Mouse (Mus musculus): Measurements from ENCODE around the gene Ank3. TPM values are rescaled to one million over a fixed set of nuclear protein-coding genes. Genes with fewer than 3 reads are reported as not detected.

The Ank3 gene
- polyA plus RNA-seq, 1 experiment from 2014 or later = 60.0 TPM

GRCm38 (mm10) chr10:69662338-69662737 lies 263.8 kb downstream of the Ank3 start:
- ATAC-seq = peak; percentile 85
- Histone ChIP-seq H3K36me3 (ENCODE audit: control insufficient read depth, insufficient read depth, low read length) (no peaks in the 10 kb centered on the region), H3K4me2 (ENCODE audit: low read length) (no peak overlapping the region), H3K9ac (ENCODE audit: low read length) (no peak overlapping the region), H3K27me3 (replicated peaks; ENCODE audit: control insufficient read depth, insufficient read depth, low read length) (no peaks in the 10 kb centered on the region), H3K4me1 (ENCODE audit: control insufficient read depth, insufficient read depth, low read length) (no peaks in the 10 kb centered on the region), H3K9me3 (replicated peaks; ENCODE audit: control insufficient read depth, low read length) (no peaks in the 10 kb centered on the region), H3K4me3 (ENCODE audit: low read depth, low read length) (no peak overlapping the region), H3K27ac (ENCODE audit: low read depth, low read length) (no peak overlapping the region)
- peak; percentile 88 for DNase-seq (ENCODE audit: low spot score)
- WGBS = 4% methylated on average over 7 of the region's 7 CpGs

- H3K27me3 ChIP-seq (replicated peaks; ENCODE audit: control insufficient read depth, insufficient read depth, low read length) = no peaks in the 10 kb centered on the region
- no peaks in the 10 kb centered on the region for H3K4me1 ChIP-seq (ENCODE audit: control insufficient read depth, insufficient read depth, low read length)
- ATAC-seq (no peak), DNase-seq (ENCODE audit: low spot score) (no peak)
- no peaks in the 10 kb centered on the region for H3K36me3 ChIP-seq (ENCODE audit: control insufficient read depth, insufficient read depth, low read length)
- H3K4me3 ChIP-seq (ENCODE audit: low read depth, low read length) = no peak overlapping the region
- no peak overlapping the region for H3K9ac ChIP-seq (ENCODE audit: low read length)
- no peaks in the 10 kb centered on the region for H3K9me3 ChIP-seq (replicated peaks; ENCODE audit: control insufficient read depth, low read length)
- H3K27ac ChIP-seq (ENCODE audit: low read depth, low read length) = no peak overlapping the region
- H3K4me2 ChIP-seq (ENCODE audit: low read length) = no peak overlapping the region
- 87% methylated on average over 4 of the region's 4 CpGs for WGBS
These were observed 268.9 kb downstream of the Ank3 start for GRCm38 (mm10) chr10:69667482-69667881.

GRCm38 (mm10) chr10:69670496-69670895 lies 271.9 kb downstream of the Ank3 start:
- ATAC-seq (no peak), DNase-seq (ENCODE audit: low spot score) (no peak)
- H3K4me2 ChIP-seq (ENCODE audit: low read length) = no peak overlapping the region
- 68% methylated on average over 1 of the region's 1 CpGs for WGBS
- H3K4me1 ChIP-seq (ENCODE audit: control insufficient read depth, insufficient read depth, low read length) = no peaks in the 10 kb centered on the region
- H3K36me3 ChIP-seq (ENCODE audit: control insufficient read depth, insufficient read depth, low read length) = no peaks in the 10 kb centered on the region
- no peaks in the 10 kb centered on the region for H3K27me3 ChIP-seq (replicated peaks; ENCODE audit: control insufficient read depth, insufficient read depth, low read length)
- no peak overlapping the region for H3K9ac ChIP-seq (ENCODE audit: low read length)
- H3K9me3 ChIP-seq (replicated peaks; ENCODE audit: control insufficient read depth, low read length) = no peaks in the 10 kb centered on the region
- H3K4me3 ChIP-seq (ENCODE audit: low read depth, low read length) = no peak overlapping the region
- H3K27ac ChIP-seq (ENCODE audit: low read depth, low read length) = no peak overlapping the region

- WGBS = 83% methylated on average over 2 of the region's 2 CpGs
- Histone ChIP-seq H3K4me3 (ENCODE audit: low read depth, low read length) (no peak overlapping the region), H3K9me3 (replicated peaks; ENCODE audit: control insufficient read depth, low read length) (no peaks in the 10 kb centered on the region), H3K4me1 (ENCODE audit: control insufficient read depth, insufficient read depth, low read length) (no peaks in the 10 kb centered on the region), H3K27me3 (replicated peaks; ENCODE audit: control insufficient read depth, insufficient read depth, low read length) (no peaks in the 10 kb centered on the region), H3K27ac (ENCODE audit: low read depth, low read length) (no peak overlapping the region), H3K9ac (ENCODE audit: low read length) (no peak overlapping the region), H3K4me2 (ENCODE audit: low read length) (no peak overlapping the region), H3K36me3 (ENCODE audit: control insufficient read depth, insufficient read depth, low read length) (no peaks in the 10 kb centered on the region)
- DNase-seq (ENCODE audit: low spot score) (no peak), ATAC-seq (no peak)
These were observed 272.4 kb downstream of the Ank3 start for GRCm38 (mm10) chr10:69670959-69671358.

- Histone ChIP-seq H3K9me3 (replicated peaks; ENCODE audit: control insufficient read depth, low read length) (no peaks in the 10 kb centered on the region), H3K27ac (ENCODE audit: low read depth, low read length) (no peak overlapping the region), H3K4me2 (ENCODE audit: low read length) (no peak overlapping the region), H3K4me1 (ENCODE audit: control insufficient read depth, insufficient read depth, low read length) (no peaks in the 10 kb centered on the region), H3K4me3 (ENCODE audit: low read depth, low read length) (no peak overlapping the region), H3K9ac (ENCODE audit: low read length) (no peak overlapping the region), H3K36me3 (ENCODE audit: control insufficient read depth, insufficient read depth, low read length) (no peaks in the 10 kb centered on the region), H3K27me3 (replicated peaks; ENCODE audit: control insufficient read depth, insufficient read depth, low read length) (no peaks in the 10 kb centered on the region)
- DNase-seq (ENCODE audit: low spot score) (no peak), ATAC-seq (no peak)
- WGBS = 83% methylated on average over 3 of the region's 3 CpGs
These were observed 272.9 kb downstream of the Ank3 start for GRCm38 (mm10) chr10:69671505-69671904.

GRCm38 (mm10) chr10:69672545-69672944 lies 274.0 kb downstream of the Ank3 start:
- no peaks in the 10 kb centered on the region for H3K4me1 ChIP-seq (ENCODE audit: control insufficient read depth, insufficient read depth, low read length)
- H3K4me3 ChIP-seq (ENCODE audit: low read depth, low read length) = no peak overlapping the region
- no peak for DNase-seq (ENCODE audit: low spot score)
- no peak for ATAC-seq
- H3K27ac ChIP-seq (ENCODE audit: low read depth, low read length) = no peak overlapping the region
- H3K4me2 ChIP-seq (ENCODE audit: low read length) = no peak overlapping the region
- H3K36me3 ChIP-seq (ENCODE audit: control insufficient read depth, insufficient read depth, low read length) = no peaks in the 10 kb centered on the region
- no peak overlapping the region for H3K9ac ChIP-seq (ENCODE audit: low read length)
- no peaks in the 10 kb centered on the region for H3K9me3 ChIP-seq (replicated peaks; ENCODE audit: control insufficient read depth, low read length)
- H3K27me3 ChIP-seq (replicated peaks; ENCODE audit: control insufficient read depth, insufficient read depth, low read length) = no peaks in the 10 kb centered on the region

GRCm38 (mm10) chr10:69678230-69678629 lies 279.7 kb downstream of the Ank3 start:
- H3K27ac ChIP-seq (ENCODE audit: low read depth, low read length) = no peak overlapping the region
- WGBS = 46% methylated on average over 15 of the region's 15 CpGs
- ATAC-seq = peak; percentile 74; the same call in 1 of the 2 replicates

GRCm38 (mm10) chr10:69686336-69686735 lies 287.8 kb downstream of the Ank3 start:
- Histone ChIP-seq H3K27ac (ENCODE audit: low read depth, low read length) (no peak overlapping the region), H3K9ac (ENCODE audit: low read length) (no peak overlapping the region), H3K4me1 (ENCODE audit: control insufficient read depth, insufficient read depth, low read length) (peaks cover 13% of the 10 kb centered on the region), H3K27me3 (replicated peaks; ENCODE audit: control insufficient read depth, insufficient read depth, low read length) (no peaks in the 10 kb centered on the region), H3K4me2 (ENCODE audit: low read length) (no peak overlapping the region), H3K9me3 (replicated peaks; ENCODE audit: control insufficient read depth, low read length) (no peaks in the 10 kb centered on the region; the same call in 1 of the 2 replicates), H3K4me3 (ENCODE audit: low read depth, low read length) (no peak overlapping the region), H3K36me3 (ENCODE audit: control insufficient read depth, insufficient read depth, low read length) (no peaks in the 10 kb centered on the region)
- DNase-seq (ENCODE audit: low spot score) (no peak), ATAC-seq (no peak)
- 88% methylated on average over 1 of the region's 1 CpGs for WGBS

More at GRCm38 (mm10) chr10:69678230-69678629, 279.7 kb downstream of the Ank3 start:
- H3K27me3 ChIP-seq (replicated peaks; ENCODE audit: control insufficient read depth, insufficient read depth, low read length) = no peaks in the 10 kb centered on the region
- peak; percentile 48 for DNase-seq (ENCODE audit: low spot score)
- H3K4me1 ChIP-seq (ENCODE audit: control insufficient read depth, insufficient read depth, low read length) = 0 out of 2 replicates have a peak, but pooled peaks cover 2% of the 10 kb centered on the region
- no peak overlapping the region for H3K4me3 ChIP-seq (ENCODE audit: low read depth, low read length)
- H3K9ac ChIP-seq (ENCODE audit: low read length) = no peak overlapping the region
- H3K36me3 ChIP-seq (ENCODE audit: control insufficient read depth, insufficient read depth, low read length) = no peaks in the 10 kb centered on the region
- H3K9me3 ChIP-seq (replicated peaks; ENCODE audit: control insufficient read depth, low read length) = no peaks in the 10 kb centered on the region
- H3K4me2 ChIP-seq (ENCODE audit: low read length) = no peak overlapping the region

GRCm38 (mm10) chr10:69689096-69689495 lies 290.5 kb downstream of the Ank3 start:
- Histone ChIP-seq H3K4me3 (ENCODE audit: low read depth, low read length) (no peak overlapping the region), H3K9ac (ENCODE audit: low read length) (no peak overlapping the region), H3K36me3 (ENCODE audit: control insufficient read depth, insufficient read depth, low read length) (no peaks in the 10 kb centered on the region), H3K4me1 (ENCODE audit: control insufficient read depth, insufficient read depth, low read length) (peaks cover 13% of the 10 kb centered on the region), H3K27me3 (replicated peaks; ENCODE audit: control insufficient read depth, insufficient read depth, low read length) (no peaks in the 10 kb centered on the region), H3K4me2 (ENCODE audit: low read length) (no peak overlapping the region), H3K27ac (ENCODE audit: low read depth, low read length) (no peak overlapping the region), H3K9me3 (replicated peaks; ENCODE audit: control insufficient read depth, low read length) (no peaks in the 10 kb centered on the region; the same call in 1 of the 2 replicates)
- DNase-seq (ENCODE audit: low spot score) = no peak
- WGBS = 92% methylated on average over 12 of the region's 12 CpGs
- no peak for ATAC-seq

Measured in forebrain, embryonic 14.5 days (tissue).